Mouse (Mus musculus) liver, adult 2 months (tissue): Measurements from ENCODE around the gene Nfia.

Source experiments
- CTCF ChIP-seq: fragments of 200-500 bp; IDR thresholded peaks from 2 replicates; pipeline ENCODE4 v1.5.1; 2011; ENCODE audit warnings: low read depth, low read length, control low read depth
- POLR2A ChIP-seq: fragments of 200-500 bp; IDR thresholded peaks from 2 replicates; pipeline ENCODE4 v1.6.1; 2011; ENCODE audit warnings: low read length, control low read depth; ENCODE audit not compliant: insufficient read depth; ENCODE audit errors: extremely low read depth

- TF ChIP-seq CTCF = no peak
- no peak for TF ChIP-seq POLR2A
Measured at GRCm38 (mm10) chr4:98130798-98131197, 358.3 kb downstream of the Nfia start.
